Mouse (Mus musculus): ENCODE measurements around the gene Mast4. TPM values are rescaled to one million over a fixed set of nuclear protein-coding genes. Genes with fewer than 3 reads are reported as not detected.

Gene Mast4
- total RNA-seq, 2 experiments from 2014 or later, result 50.5 to 54.6 TPM

DNA sequence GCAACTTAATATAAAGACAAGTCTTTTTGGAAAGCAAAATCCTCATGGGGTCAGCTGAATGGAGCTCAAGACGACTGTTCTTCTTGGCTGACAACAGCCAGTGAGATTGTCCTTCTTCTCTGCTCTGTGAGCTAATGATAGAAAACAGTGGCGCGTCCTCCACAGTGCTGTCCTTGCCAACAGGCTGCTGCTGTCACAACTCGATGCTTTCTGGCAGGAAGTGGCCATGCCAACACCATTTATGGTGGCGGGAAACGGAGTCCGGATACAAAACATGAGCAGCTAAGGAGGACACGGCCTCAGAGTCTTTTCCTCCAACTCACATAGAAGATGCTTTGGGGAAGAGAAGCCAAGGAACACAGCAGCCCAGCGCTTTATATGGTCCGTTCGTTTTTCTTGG is 340.2 kb downstream of the Mast4 start:
- DNase-seq (ENCODE audit: extremely low spot score in 1 of 2, low spot score in 1 of 2), result no peak

DNA sequence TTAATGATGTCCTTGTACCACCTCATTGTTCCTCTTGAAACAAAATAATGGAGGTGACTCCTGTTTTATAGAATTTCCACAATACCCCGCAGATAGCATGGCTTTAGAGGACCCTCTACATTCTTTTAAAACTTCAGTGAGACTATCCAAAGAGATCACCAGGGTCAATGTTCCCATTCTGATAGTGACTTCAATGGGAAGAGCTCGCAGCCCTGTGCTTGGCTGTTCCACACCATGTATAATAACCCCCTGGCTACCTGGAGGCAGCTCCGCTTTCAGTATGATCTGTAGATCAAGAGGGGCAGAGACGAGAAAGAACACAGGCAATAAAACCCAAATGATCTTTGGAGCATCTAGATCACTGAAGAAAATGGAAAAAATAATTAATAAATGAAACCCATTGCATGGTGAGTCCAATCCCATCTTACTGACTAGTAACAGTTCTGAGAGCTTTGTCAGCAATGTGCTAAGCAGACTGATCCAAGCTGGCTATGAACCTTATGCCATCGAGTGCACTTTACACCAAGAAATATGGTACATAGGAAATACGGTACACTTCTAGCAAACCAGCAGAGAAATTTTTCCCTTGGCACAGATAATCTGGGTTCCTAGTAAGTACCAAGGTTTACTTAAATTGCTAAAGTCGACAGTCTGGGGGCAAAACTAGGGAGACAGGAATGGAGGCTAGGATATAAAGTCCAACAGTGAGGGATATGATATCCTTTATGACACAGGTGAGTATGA is 341.4 kb downstream of the Mast4 start:
- no peak for DNase-seq (ENCODE audit: extremely low spot score in 1 of 2, low spot score in 1 of 2)

DNA sequence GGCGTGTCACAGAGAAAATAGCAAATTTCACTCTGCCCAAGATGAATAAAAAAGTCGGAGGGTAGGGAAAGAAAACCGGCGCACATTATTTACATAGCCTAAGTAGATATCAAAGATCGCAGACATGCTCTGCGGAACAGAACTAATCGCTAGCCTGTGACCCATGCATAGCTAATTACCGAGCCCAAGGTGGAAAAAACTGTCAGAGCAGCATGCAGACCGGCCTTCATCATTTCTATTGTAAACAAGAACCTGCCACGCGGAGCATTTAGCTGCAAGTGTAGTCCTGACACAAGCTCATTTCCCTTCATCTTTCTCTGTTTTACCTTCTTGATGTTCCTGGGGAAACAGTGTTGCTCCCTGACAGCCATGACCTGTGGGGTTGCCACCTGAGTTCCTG is 342.4 kb downstream of the Mast4 start:
- DNase-seq (ENCODE audit: extremely low spot score in 1 of 2, low spot score in 1 of 2), result no peak

DNA sequence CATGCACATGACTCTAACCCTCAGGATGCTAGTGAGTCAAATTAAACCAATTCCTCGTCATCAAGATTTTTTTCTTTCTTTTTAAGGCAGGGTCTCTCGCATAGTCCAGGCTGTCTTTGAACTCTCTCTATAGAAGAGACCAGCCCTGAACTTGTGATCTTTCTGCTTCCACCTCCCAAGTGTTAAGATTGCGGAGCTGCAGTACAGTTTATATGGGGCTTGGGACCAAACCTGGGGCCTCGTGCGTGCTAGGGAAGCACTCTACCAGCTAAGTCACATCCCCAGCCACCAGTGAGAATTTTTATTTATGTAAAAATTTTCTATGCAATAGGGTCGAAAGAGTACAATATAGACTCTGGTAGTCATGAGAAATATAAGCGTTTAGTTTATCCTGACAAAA is 343.1 kb downstream of the Mast4 start:
- no peak for DNase-seq (ENCODE audit: extremely low spot score in 1 of 2, low spot score in 1 of 2)

DNA sequence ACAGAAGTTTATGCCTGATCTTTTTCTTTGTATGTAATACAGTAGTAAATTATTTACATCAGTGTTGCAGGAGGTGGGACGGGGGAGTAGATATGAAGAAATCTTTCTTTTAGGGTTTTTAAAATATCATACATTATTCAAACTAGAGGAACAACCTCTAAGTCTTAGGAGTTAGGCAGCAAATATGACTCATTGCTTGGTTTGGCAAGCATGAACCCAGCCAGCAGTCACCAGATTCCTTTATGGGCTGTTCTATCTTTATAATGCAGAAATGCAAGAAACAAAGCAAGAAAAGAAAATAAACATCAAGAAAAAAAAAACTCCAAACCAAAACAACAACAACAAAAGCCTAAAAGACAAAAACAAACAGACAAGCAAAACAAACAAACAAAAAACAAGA is 344.2 kb downstream of the Mast4 start:
- DNase-seq (ENCODE audit: extremely low spot score in 1 of 2, low spot score in 1 of 2), result no peak

DNA sequence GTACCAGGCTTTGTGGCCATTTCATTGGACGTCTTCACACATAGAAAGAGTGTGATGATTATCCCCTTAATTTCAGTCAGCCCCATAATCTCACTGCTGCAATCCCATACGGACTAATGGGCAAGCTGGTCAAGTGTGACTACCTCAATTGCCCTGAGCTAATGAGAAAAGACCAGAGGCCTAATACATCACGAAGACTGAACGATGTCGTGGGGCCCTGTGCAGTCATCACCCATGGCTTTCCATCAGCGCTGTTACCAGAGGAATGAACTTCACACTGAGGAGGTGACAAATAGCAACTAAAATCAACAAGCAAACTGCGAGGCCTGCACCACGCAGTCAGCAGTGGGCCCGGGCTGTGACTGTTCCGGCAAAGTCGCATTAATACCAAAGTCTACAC is 344.7 kb downstream of the Mast4 start:
- DNase-seq (ENCODE audit: extremely low spot score in 1 of 2, low spot score in 1 of 2), result no peak

DNA sequence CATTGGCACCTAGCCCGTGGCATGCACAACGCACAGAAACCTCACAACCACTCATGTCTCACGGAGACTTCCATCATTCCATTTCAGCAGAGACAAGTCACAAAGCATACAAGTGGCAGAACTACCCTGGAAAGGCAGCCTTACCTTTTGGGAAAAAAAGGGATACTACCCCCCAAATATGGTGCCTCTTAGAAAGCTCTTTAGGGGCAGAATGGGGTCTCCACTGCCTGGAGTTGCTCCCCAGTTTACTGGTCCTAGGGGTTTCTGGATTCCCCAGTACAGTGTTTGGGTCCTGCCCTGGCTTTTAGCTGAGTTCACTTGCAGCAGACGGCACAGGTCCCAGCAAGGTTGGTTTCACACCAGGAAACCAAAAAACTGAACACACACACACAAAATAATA is 345.3 kb downstream of the Mast4 start:
- DNase-seq (ENCODE audit: extremely low spot score in 1 of 2, low spot score in 1 of 2), result no peak

DNA sequence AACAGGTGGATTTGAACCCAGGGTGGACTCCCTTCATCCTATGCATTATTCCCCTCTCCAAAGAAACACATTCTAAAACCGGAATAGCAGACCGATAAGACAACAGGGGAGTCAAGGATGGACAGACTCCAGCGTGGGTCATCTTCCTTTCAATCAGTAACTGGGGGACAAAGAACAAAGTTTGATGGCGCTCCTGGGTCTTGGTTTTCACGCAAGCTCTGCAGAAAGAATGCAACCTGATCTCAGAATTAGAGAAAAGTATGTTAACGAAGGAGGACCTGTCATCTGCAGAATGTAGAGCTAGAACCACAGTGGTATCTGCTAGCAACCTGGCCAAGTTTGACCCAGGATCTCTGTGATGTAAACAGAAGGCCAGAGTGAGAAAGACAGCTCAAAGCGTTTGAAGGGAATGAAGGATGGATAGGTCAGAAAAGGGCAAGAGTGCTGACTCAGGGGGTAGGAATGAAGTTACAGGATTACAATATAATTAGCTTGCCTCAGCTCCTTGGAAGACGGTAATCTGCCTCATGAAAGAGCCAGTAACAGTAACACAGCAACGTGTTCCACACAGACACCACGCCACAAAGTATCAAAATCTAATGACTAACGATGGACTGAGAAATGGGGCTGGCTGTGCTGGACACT is 345.9 kb downstream of the Mast4 start:
- DNase-seq (ENCODE audit: extremely low spot score in 1 of 2, low spot score in 1 of 2), result no peak

DNA sequence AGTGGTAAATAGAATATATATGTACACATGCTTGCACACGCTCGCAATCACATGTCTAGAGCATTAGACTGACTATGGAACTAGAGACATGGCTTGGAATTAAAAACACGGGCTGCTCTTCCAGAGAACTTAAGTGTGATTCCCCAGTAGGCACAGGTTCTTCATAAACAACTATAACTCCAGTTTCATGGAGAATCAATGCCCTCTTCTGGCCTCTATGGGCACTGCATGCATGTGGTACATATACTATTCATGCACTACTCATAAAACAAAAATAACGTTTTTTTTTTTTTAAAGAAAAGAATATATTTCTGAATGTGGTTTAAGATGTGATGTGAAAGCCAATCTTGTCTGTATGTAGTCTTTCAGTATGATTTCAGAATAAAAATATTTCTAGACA is 349.7 kb downstream of the Mast4 start:
- no peak for DNase-seq (ENCODE audit: extremely low spot score in 1 of 2, low spot score in 1 of 2)

DNA sequence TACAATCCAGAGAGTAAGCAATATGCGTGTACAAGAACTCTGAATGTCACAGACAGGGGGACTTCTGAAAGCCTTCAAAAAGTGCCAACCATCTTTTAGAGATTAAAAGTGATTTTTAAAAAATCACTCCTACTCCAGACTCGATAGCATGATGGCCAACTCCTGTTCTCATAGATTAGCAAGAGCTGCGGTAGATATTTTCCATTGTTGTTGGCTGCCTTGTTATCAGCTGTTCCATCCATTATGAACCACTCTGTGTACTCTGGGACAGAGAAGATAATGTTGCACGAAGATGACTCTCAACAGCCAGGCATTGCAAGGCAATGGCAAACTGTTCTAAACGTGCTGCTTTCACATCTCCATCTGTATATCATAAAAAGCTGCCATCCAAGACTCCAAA is 360.4 kb downstream of the Mast4 start:
- DNase-seq (ENCODE audit: extremely low spot score in 1 of 2, low spot score in 1 of 2), result no peak

DNA sequence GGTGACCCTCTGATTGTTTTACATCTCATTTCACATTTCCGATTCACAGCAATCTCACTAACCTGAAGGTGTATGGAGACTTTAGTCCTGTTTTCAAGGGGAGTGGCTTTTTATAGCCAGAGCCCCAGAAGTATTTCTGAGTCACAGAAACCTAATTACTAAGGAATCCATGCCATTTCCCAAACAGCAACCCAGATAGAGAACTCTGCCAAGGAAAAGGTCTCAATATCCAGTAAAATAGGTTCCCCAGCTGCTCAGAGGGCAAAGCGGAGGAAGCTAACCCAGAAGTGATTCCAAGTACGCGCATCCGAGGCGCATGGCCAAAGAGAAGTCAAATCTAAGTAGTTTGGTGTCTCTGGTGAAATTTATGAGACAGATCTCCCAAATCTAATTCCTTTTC is 370.8 kb downstream of the Mast4 start:
- DNase-seq (ENCODE audit: extremely low spot score in 1 of 2, low spot score in 1 of 2), result no peak

DNA sequence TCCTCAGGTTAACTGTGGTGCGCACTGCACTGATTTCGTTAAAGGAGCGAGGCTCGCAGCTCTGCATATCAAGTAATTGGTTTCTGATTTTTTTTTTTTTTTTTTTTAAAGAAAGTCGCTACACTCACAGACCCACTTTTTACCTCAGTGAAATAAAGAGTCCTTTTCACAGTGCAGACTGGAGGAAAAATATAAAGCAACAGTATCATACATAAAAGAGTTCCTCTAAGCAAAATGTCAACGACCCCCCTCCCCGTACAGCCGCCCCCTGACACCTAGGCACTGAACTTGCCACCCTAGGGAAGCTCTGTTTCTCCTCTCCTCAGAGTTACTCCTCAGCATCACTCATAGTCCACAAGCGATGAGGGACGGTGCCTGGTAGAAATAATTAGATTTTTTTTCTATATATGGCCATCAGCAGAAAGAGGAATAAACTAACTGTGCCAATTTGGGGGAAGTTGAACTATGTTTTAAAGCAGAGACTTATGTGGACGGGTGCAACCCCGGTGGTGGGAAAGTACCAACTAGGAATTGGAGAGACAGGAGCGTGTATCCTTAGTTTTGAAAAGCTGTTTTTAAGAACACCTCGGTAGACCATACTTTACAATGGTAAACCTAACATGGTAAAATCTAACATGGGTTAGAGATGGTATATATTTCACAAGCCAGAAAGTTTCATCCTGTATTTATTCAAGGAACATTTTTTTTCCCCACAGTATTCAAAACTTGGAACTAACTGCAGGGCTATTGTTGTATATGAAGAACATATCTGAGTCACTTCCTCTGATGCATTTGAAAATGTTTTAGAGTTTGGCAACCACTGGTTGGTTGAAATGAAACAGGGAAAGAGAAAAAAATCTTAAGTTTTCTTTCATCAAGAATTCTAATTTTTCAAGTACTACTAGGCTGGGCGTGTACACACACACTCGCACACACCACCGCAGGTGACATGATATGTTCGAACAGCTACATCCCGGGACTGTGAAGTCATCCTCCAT is 375.7 kb downstream of the Mast4 start:
- DNase-seq (ENCODE audit: extremely low spot score in 1 of 2, low spot score in 1 of 2), result no peak

DNA sequence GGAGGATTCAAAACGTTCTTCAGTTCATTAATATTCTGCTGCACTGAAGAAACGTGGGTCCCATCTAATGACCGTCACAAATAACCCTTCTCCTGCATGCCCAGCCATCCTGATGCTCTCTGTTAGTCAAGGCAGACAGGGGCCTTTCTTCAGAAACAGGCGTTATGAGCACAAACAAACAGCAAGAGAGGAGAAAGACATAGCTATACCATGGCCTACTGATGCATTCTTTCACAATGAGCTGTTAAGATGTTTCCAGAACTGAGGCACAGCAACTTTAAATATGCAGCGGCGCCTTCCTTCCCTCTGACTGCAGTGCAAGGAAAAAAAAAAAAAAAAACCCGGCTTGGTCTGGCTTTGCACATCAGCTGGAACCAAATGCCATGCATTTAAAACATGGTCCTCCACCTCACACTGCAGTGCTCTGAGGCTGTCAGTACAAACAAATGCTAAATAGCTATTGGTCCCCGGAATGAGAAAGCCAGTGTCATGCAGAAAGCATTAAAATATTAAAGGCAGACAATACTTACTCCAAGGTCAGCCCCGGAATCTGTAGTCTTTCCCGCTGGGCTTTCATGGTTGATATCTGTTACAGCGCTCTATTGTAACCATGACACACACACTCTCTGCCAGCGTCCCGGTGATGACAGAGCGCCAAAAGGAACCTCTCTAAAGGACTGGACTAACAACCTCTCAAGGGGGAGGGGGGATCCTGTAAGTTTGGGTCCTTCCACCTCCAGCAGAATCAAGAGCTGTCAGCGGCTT is 376.6 kb downstream of the Mast4 start:
- DNase-seq (ENCODE audit: extremely low spot score in 1 of 2, low spot score in 1 of 2), result peak; percentile 29 to 33

DNA sequence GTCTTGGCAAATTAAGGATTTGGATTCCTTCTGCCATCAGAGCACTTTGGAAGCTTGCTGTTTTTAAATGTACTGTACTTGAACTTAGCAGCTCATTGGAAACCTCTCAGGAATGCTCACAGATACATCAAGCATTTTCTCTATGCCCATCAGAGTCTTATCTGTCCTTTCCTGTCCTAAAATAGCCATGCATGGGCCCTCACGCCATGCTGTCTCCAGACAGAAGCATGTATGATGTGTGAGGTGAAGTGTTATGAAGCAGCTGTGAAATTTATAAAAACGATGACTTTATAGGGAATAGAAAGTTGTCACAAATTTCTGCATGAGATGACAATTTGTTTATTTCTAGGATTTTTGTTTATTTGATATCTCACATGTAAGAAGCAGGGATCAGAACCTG is 378.8 kb downstream of the Mast4 start:
- DNase-seq (ENCODE audit: extremely low spot score in 1 of 2, low spot score in 1 of 2), result no peak

DNA sequence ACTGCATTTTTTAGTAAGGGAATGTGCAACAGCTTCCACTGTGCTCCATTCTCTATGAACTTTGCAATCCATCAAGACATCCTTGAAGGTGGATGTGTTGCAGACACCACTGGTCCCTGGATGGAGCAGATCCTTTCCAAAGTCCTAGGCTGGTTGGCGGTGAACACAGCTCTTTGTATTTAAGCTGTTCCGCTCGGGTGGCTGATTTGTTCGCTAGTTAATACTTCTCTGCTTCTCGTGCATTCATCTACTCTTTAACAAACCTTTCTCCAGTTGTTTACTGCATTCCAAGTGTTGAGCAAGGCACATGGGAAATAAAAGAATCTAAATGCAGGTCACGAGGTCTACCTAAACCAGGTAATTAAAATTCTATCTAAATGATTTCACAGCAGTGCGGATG is 384.5 kb downstream of the Mast4 start:
- DNase-seq (ENCODE audit: extremely low spot score in 1 of 2, low spot score in 1 of 2), result no peak

DNA sequence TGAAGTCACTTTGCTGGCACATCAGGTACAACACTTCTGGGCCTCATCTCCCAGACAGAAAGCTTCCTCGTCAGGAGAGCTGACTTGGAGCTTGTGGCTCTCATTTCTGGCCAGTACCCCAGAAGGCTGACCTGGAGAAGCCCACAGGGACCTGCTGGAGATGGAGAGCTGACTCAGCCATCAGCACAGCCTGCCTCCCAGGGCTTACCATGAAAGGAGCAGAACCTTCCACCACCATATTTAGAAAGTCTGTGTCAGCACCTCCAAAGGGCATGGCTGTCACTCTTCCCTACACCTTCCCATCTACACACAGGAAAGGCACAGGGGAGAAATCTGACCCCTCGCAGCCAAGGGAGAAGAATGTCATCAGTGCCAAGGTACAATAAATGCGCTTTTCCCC is 385.3 kb downstream of the Mast4 start:
- no peak for DNase-seq (ENCODE audit: extremely low spot score in 1 of 2, low spot score in 1 of 2)

DNA sequence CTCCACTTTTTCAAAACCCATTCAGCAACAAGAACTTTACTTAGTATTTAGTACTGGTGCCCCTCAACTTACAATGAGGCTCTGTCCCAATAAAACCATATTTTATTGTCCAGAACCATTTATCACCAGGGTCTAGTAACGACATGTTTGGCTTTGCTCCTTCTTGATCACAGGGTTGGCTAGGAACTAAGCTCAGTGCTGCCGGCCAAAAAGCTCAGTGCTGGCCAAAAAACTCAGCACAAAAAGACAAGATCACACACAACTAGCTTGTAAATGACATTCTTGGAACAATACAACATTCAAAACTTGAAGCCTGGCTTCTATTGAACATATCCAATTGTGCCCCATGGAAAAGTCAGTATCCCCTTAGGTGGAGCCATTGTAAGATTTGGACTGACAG is 386.8 kb downstream of the Mast4 start:
- no peak for DNase-seq (ENCODE audit: extremely low spot score in 1 of 2, low spot score in 1 of 2)

DNA sequence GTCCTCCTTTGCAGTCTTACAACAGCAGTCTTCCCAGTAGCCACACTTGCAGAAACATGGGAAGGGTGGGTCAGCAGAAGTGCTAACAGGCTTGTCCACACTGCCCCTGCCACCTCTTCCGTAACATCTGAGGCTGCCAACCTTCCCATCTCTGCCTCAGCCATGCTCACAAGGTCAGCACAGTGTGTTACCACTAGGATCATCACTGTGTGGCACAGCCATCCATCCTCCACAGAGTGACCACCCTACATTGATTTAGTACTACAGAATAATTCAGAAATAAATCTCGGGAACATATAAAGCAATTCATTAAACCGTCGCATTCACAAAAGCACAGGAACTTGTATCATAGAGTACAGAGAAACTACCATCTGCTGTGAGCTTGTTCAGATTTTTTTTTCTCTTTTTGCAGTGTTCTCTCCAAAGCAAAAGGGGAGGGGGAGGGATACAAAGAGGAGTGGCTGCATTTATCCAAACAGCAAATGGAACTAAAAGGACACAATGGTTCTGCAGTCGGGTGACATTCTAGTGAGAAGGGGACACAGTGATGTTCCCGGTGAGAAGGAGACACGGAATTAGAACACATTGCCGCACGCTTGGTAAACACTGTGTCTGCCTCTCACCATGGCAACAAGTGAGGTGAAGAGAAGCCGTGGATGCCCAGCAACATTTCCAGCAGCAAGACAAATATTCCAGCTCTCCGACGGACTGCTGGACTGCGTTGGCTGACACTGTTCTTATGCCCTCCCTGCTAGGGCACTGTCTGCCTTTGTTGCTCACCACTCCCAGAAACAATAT is 388.1 kb downstream of the Mast4 start:
- DNase-seq (ENCODE audit: extremely low spot score in 1 of 2, low spot score in 1 of 2), result no peak

DNA sequence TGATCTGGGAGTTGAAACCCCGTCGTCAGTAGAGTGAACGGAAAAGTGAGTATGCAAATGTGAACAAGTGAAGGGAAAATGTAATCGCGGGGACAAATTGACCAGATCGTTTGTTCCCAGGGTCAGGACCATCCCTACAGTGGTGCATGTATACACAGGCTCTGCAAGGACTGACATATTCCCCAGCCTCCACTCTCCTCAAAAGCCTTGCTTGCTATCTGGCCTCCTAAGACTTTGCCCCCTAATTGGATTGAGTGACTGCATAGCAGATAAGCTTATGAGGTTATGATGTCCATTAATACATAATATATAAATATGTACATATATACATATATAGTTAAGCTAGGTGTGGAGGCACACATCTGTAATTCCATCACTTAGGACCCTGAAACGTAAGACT is 388.8 kb downstream of the Mast4 start:
- no peak for DNase-seq (ENCODE audit: extremely low spot score in 1 of 2, low spot score in 1 of 2)

DNA sequence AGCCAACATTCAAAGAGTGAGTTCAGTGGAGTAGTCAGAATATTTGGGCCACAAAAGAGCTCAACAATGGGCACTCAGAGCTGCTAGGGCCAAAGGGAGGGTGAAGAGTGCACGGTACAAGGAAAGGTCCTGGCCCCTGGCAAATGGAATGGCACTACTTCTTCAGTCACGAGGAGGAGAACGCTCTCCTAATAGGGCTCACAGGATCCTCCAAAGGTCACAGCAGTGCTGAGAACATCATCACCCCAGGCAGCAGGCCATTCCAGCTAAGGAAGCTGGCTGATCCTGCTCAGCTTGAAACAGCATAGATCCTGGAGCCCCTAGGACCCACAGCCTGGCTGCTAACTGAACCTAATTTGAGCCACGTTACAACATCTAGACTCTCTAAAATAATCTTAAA is 389.8 kb downstream of the Mast4 start:
- DNase-seq (ENCODE audit: extremely low spot score in 1 of 2, low spot score in 1 of 2), result no peak
